Comparison of ENCODE assay signal across 13 mouse cellular contexts in genomic region chr1:165891686-165892085, GRCm38 (mm10).
A peak's percentile ranks its signal among the peaks of the same experiment; 100 is the strongest.
DNase-seq lines count a peak whose midpoint lies in the region; ATAC-seq and TF ChIP-seq lines count a peak whose summit lies in the region.
"Had no signal": no experiment of that assay in that cellular context is flagged by ENCODE, and none has a peak within 500 bp of the region (broad histone marks: within the 10 kb centered on the region; RNA-seq: fewer than 3 reads in every experiment).

No protein-coding gene starts in this region.

- H3K36me3 ChIP-seq in liver, embryonic 14.5 days (replicated peaks; ENCODE audit: control insufficient read depth, insufficient read depth, low read depth) = peaks cover 5% of the 10 kb centered on the region
- H3K36me3 ChIP-seq in liver, embryonic 11.5 days (ENCODE audit: control insufficient read depth, insufficient read depth, low read length) = peaks cover 12% of the 10 kb centered on the region

- no peak overlapping the region for H3K4me2 ChIP-seq in liver, embryonic 14.5 days (ENCODE audit: low read depth)
- H3K4me2 ChIP-seq in liver, embryonic 11.5 days = no peak overlapping the region
- H3K4me2 ChIP-seq: forebrain, embryonic 15.5 days had no signal

- TF ChIP-seq CTCF in liver, embryonic 14.5 days (IDR thresholded peaks at IDR 0.05; ENCODE audit: low read depth) = peak; percentile 31; the same call in 1 of the 2 replicates

- no peaks in the 10 kb centered on the region for H3K4me1 ChIP-seq in liver, embryonic 14.5 days (replicated peaks; ENCODE audit: control insufficient read depth in 2 of 2, insufficient read depth in 2 of 2, low read length in 1 of 2)
- no peaks in the 10 kb centered on the region for H3K4me1 ChIP-seq in liver, embryonic 11.5 days (replicated peaks; ENCODE audit: control insufficient read depth, insufficient read depth, low read length)
- H3K4me1 ChIP-seq: forebrain, embryonic 15.5 days had no signal

- ATAC-seq in liver, embryonic 14.5 days (ENCODE audit: insufficient read depth) = no peak
- ATAC-seq in liver, embryonic 11.5 days (replicated peaks; ENCODE audit: low FRiP score) = no peak
- ATAC-seq in inflammation-experienced regulatory T-cells, adult 6 months = peak; percentile 67
- ATAC-seq: forebrain, embryonic 15.5 days had no signal

- H3K27ac ChIP-seq in liver, embryonic 14.5 days = no peak overlapping the region
- no peak overlapping the region for H3K27ac ChIP-seq in liver, embryonic 11.5 days (ENCODE audit: low read depth, low read length)
- H3K27ac ChIP-seq: forebrain, embryonic 15.5 days; macrophage had no signal

- no peaks in the 10 kb centered on the region for H3K9me3 ChIP-seq in liver, embryonic 14.5 days (ENCODE audit: control insufficient read depth, low read length)
- H3K9me3 ChIP-seq in liver, embryonic 11.5 days (ENCODE audit: control insufficient read depth, low read length) = no peaks in the 10 kb centered on the region
- H3K9me3 ChIP-seq: forebrain, embryonic 15.5 days had no signal

- no peak for DNase-seq in liver, embryonic 14.5 days (ENCODE audit: low read depth in 3 of 3, low spot score in 3 of 3)
- no peak for DNase-seq in liver, embryonic 11.5 days (ENCODE audit: low spot score)
- peak; percentile 6 for DNase-seq in 3T3-L1 (ENCODE audit: low read depth, low spot score)
- peak; percentile 28 for DNase-seq in A20 (ENCODE audit: low read depth, low spot score)
- DNase-seq in cerebellum, adult 8-10 months = no peak
- no peak for DNase-seq in frontal cortex, postnatal 14 days (ENCODE audit: low spot score in 2 of 2)
- DNase-seq: adrenal gland, adult 2 months; heart, adult 11 months; heart, postnatal 14 days; kidney, adult 18-20 months had no signal

- 78% methylated on average over 2 of the region's 2 CpGs for WGBS in liver, embryonic 14.5 days (ENCODE audit: insufficient replicate concordance)
- 93% methylated on average over 2 of the region's 2 CpGs for WGBS in liver, embryonic 11.5 days

- no peak overlapping the region for H3K9ac ChIP-seq in liver, embryonic 14.5 days (replicated peaks)
- H3K9ac ChIP-seq in liver, embryonic 11.5 days (ENCODE audit: low read depth, low read length) = no peak overlapping the region
- H3K9ac ChIP-seq: forebrain, embryonic 15.5 days had no signal

- no peak overlapping the region for H3K4me3 ChIP-seq in liver, embryonic 14.5 days (ENCODE audit: insufficient read depth in 1 of 2, low read depth in 2 of 2, low read length in 2 of 2)
- no peak overlapping the region for H3K4me3 ChIP-seq in liver, embryonic 11.5 days (ENCODE audit: low read depth, low read length)
- H3K4me3 ChIP-seq: forebrain, embryonic 15.5 days had no signal

- TF ChIP-seq EP300 in liver, embryonic 14.5 days (IDR thresholded peaks at IDR 0.05; ENCODE audit: low read depth) = no peak

- H3K27me3 ChIP-seq in liver, embryonic 14.5 days (ENCODE audit: control insufficient read depth, insufficient read depth, low read length) = no peaks in the 10 kb centered on the region
- H3K27me3 ChIP-seq in liver, embryonic 11.5 days (replicated peaks; ENCODE audit: control insufficient read depth, insufficient read depth, low read length) = no peaks in the 10 kb centered on the region
- H3K27me3 ChIP-seq: forebrain, embryonic 15.5 days had no signal

Comparison
In these comparisons a context has a peak if more than half of its experiments do, and no peak if none do; other contexts are left out.
1. DNase-seq: peak in 3T3-L1 (single experiment) and A20 (single experiment); none in liver, embryonic 14.5 days (0 of 3), liver, embryonic 11.5 days (single experiment), cerebellum, adult 8-10 months (single experiment) and frontal cortex, postnatal 14 days (0 of 2).